8 mouse cellular contexts compared by ENCODE assay signal in the genomic region with DNA sequence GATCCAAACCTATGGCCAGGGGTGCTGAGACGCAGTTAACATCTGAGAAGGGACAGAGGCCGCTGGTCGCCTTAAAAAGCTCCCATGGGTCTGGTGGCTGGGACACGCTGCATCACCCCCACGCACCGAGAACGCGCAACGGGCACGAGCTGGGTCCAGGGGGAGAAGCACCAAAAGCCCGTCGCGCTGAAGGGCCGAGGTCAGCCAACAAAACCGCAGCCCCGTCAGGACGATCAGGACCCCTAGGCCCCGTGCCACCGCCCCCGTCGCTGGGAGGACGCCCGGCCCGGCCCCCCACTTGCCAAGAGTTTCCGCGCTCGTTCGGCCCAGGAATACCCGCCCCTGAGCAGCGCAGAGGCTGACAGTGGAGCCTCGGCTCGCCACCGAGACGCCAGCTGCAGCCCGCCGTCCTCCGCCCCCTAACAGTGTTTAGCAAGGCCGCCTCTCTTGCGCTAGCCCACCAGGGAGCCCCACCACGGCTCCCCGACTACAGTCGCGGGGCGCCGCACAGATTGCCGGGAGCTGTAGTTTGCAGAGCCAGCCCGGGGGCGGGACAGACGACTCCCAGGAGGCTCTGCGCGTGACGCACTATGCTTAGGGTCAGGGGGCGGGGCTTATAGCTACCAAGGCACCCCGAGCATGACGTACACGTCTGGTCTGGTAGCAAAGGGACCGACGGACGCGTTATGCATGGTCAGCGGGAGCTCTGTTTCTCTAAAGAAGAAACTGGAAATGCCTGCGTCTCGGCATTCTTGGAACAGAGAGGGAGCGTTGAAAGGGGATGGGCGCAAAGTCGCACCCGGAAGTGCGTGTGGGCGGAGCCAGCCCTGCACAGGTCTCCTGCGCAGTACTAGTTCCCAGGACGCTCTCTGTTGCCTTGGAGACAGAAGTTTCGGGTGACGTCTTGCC. TPM values are rescaled to one million over a fixed set of nuclear protein-coding genes. Genes with fewer than 3 reads are reported as not detected.
DNase-seq lines count a peak whose midpoint lies in the region; ATAC-seq and TF ChIP-seq lines count a peak whose summit lies in the region.

TSS of gene Mib2 (minus strand) at position 510 of the 909 bp plus-strand sequence.

- H3K9me3 ChIP-seq in MEL (replicated peaks; ENCODE audit: insufficient read depth, low read length) = no peaks in the 10 kb centered on the region
- no peaks in the 10 kb centered on the region for H3K9me3 ChIP-seq in forebrain, postnatal 0 days (ENCODE audit: low read length)
- H3K9me3 ChIP-seq in lung, embryonic 15.5 days = no peaks in the 10 kb centered on the region

- peak within 1 kb of the TSS; percentile 83 for H3K4me2 ChIP-seq in forebrain, postnatal 0 days (ENCODE audit: low read depth)
- H3K4me2 ChIP-seq in lung, embryonic 15.5 days = peak within 1 kb of the TSS; percentile 84

- H3K9ac ChIP-seq in MEL (ENCODE audit: control insufficient read depth, low read depth, low read length, poor library complexity, severe bottlenecking) = peak within 1 kb of the TSS; percentile 85
- H3K9ac ChIP-seq in forebrain, postnatal 0 days = peak within 1 kb of the TSS; percentile 83
- H3K9ac ChIP-seq in lung, embryonic 15.5 days = peak within 1 kb of the TSS; percentile 74

- WGBS in cerebellum, adult 2 months = under 1% methylated on average over 72 of the region's 73 CpGs
- 3% methylated on average over 73 of the region's 73 CpGs for WGBS in forebrain, postnatal 0 days
- WGBS in lung, embryonic 15.5 days = under 1% methylated on average over 70 of the region's 73 CpGs

- H3K79me2 ChIP-seq in MEL (ENCODE audit: control insufficient read depth, insufficient read depth, low read length, poor library complexity) = peaks cover 5% of the 10 kb centered on the region; the same call in 1 of the 2 replicates

- no peak for TF ChIP-seq RAD21 in MEL (IDR thresholded peaks at IDR 0.05; ENCODE audit: low read depth, low read length)

- peak; percentile 99 for ATAC-seq in forebrain, postnatal 0 days
- ATAC-seq in lung, embryonic 15.5 days (ENCODE audit: borderline replicate concordance, extremely low read depth, low FRiP score, low TSS enrichment) = peak; percentile 99

- H3K4me1 ChIP-seq in MEL (ENCODE audit: control insufficient read depth in 1 of 2, insufficient read depth in 2 of 2, low read length in 2 of 2) = peaks cover 2 to 3% of the 10 kb centered on the region in 2 experiments; a peak in 1 of 4 replicates
- H3K4me1 ChIP-seq in cerebellum, adult 2 months (ENCODE audit: control insufficient read depth, insufficient read depth, low read length) = peaks cover 2% of the 10 kb centered on the region; the same call in 1 of the 2 replicates
- peaks cover 6% of the 10 kb centered on the region; the same call in 1 of the 2 replicates for H3K4me1 ChIP-seq in forebrain, postnatal 0 days (ENCODE audit: insufficient read depth)
- peaks cover 16% of the 10 kb centered on the region for H3K4me1 ChIP-seq in lung, embryonic 15.5 days

- H3K27me3 ChIP-seq in MEL (ENCODE audit: control insufficient read depth in 1 of 2, insufficient read depth in 2 of 2, low read length in 2 of 2) = no peaks in the 10 kb centered on the region
- H3K27me3 ChIP-seq in cerebellum, adult 2 months (ENCODE audit: control insufficient read depth, insufficient read depth, low read length) = no peaks in the 10 kb centered on the region
- H3K27me3 ChIP-seq in forebrain, postnatal 0 days (ENCODE audit: insufficient read depth, low read length) = no peaks in the 10 kb centered on the region
- H3K27me3 ChIP-seq in lung, embryonic 15.5 days = no peaks in the 10 kb centered on the region

- peak; percentile 50 to 63; a peak in 2 of 4 replicates for TF ChIP-seq POLR2A in MEL (IDR thresholded peaks at IDR 0.05; ENCODE audit: control insufficient read depth in 1 of 2, insufficient read depth in 1 of 2, low read depth in 1 of 2, low read length in 2 of 2, poor library complexity in 1 of 2)
- 0 out of 2 replicates have a peak, but pooled peaks have one; percentile 33 for TF ChIP-seq POLR2A in cerebellum, adult 2 months (IDR thresholded peaks at IDR 0.05; ENCODE audit: borderline replicate concordance, insufficient read depth, low read length)

- H3K36me3 ChIP-seq in MEL (ENCODE audit: control insufficient read depth in 1 of 2, insufficient read depth in 2 of 2, low read length in 2 of 2) = peaks cover 0 to 2% of the 10 kb centered on the region in 2 experiments; a peak in 1 of 4 replicates
- H3K36me3 ChIP-seq in forebrain, postnatal 0 days (ENCODE audit: insufficient read depth) = peaks cover 16% of the 10 kb centered on the region
- peaks cover 9% of the 10 kb centered on the region; the same call in 1 of the 2 replicates for H3K36me3 ChIP-seq in lung, embryonic 15.5 days

- TF ChIP-seq CTCF in MEL (IDR thresholded peaks at IDR 0.05 in 2 of 3, conservative IDR thresholded peaks at IDR 0.05 in 1 of 3; ENCODE audit: control insufficient read depth in 1 of 3, insufficient read depth in 1 of 3, low read depth in 2 of 3, low read length in 3 of 3, poor library complexity in 1 of 3, severe bottlenecking in 1 of 3) = no peak
- TF ChIP-seq CTCF in cerebellum, adult 2 months (IDR thresholded peaks at IDR 0.05; ENCODE audit: borderline replicate concordance, insufficient read depth, low read depth, low read length) = no peak
- peak; percentile 30 for TF ChIP-seq CTCF in forebrain, postnatal 0 days (IDR thresholded peaks at IDR 0.05; ENCODE audit: low read depth)

- peak; percentile 98 for DNase-seq in MEL (ENCODE audit: low read depth, low spot score)
- DNase-seq in cerebellum, adult 2 months = peak; percentile 96 to 98
- DNase-seq in forebrain, postnatal 0 days = peak; percentile 99
- DNase-seq in heart, postnatal 4 days = peak; percentile 97
- DNase-seq in layer of hippocampus, adult 8-10 months (ENCODE audit: low spot score in 2 of 2) = peak; percentile 96 to 98
- DNase-seq in ovary, adult 18-20 months (ENCODE audit: low spot score) = peak; percentile 92
- DNase-seq in thymus, postnatal 0 days (ENCODE audit: low spot score) = peak; percentile 99

- no peak for TF ChIP-seq EP300 in MEL (IDR thresholded peaks at IDR 0.05; ENCODE audit: low read depth in 1 of 2, low read length in 2 of 2)

- H3K27ac ChIP-seq in MEL (ENCODE audit: control insufficient read depth, low read depth, low read length) = peak within 1 kb of the TSS; percentile 77
- peak within 1 kb of the TSS; percentile 70 for H3K27ac ChIP-seq in cerebellum, adult 2 months (ENCODE audit: insufficient read depth, low read length)
- peak within 1 kb of the TSS; percentile 78 for H3K27ac ChIP-seq in forebrain, postnatal 0 days (ENCODE audit: low read depth, low read length)
- peak within 1 kb of the TSS; percentile 80 for H3K27ac ChIP-seq in lung, embryonic 15.5 days

- peak within 1 kb of the TSS; percentile 93 to 98 for H3K4me3 ChIP-seq in MEL (ENCODE audit: control insufficient read depth in 1 of 2, insufficient read depth in 1 of 2, low read depth in 2 of 2, low read length in 2 of 2)
- H3K4me3 ChIP-seq in cerebellum, adult 2 months (replicated peaks; ENCODE audit: insufficient read depth, low read depth, low read length) = peak within 1 kb of the TSS; percentile 100
- peak within 1 kb of the TSS; percentile 69 for H3K4me3 ChIP-seq in forebrain, postnatal 0 days (ENCODE audit: low read depth, low read length)
- peak within 1 kb of the TSS; percentile 90 for H3K4me3 ChIP-seq in lung, embryonic 15.5 days

TF ChIP-seq in MEL, 35 proteins besides CTCF, POLR2A, EP300 and RAD21 (continues in another document):
- TF ChIP-seq POLR2AphosphoS5 (IDR thresholded peaks at IDR 0.05; ENCODE audit: borderline replicate concordance, low read depth, low read length) = no peak
- no peak for TF ChIP-seq SMC3 (IDR thresholded peaks at IDR 0.05; ENCODE audit: low read depth, low read length)
- no peak for TF ChIP-seq MEF2A (IDR thresholded peaks at IDR 0.05; ENCODE audit: extremely low read depth, insufficient replicate concordance, low read depth, low read length, poor library complexity, severe bottlenecking)
- no peak for TF ChIP-seq ZKSCAN1 (IDR thresholded peaks at IDR 0.05; ENCODE audit: low read depth, low read length)
- peak; percentile 100 for TF ChIP-seq ELF1 (IDR thresholded peaks at IDR 0.05; ENCODE audit: low read depth, low read length)
- TF ChIP-seq KAT2A (conservative IDR thresholded peaks at IDR 0.05; ENCODE audit: low read depth, low read length) = peak; percentile 72
- no peak for TF ChIP-seq ZMIZ1 (IDR thresholded peaks at IDR 0.05; ENCODE audit: low read depth, low read length)
- TF ChIP-seq BHLHE40 (IDR thresholded peaks at IDR 0.05; ENCODE audit: borderline replicate concordance, low read depth, low read length) = no peak
- peak; percentile 94 for TF ChIP-seq HCFC1 (IDR thresholded peaks at IDR 0.05; ENCODE audit: low read depth, low read length)
- TF ChIP-seq SIN3A (IDR thresholded peaks at IDR 0.05; ENCODE audit: low read length) = peak; percentile 100
- no peak for TF ChIP-seq JUND (IDR thresholded peaks at IDR 0.05; ENCODE audit: low read depth, low read length)
- TF ChIP-seq MYC (IDR thresholded peaks at IDR 0.05; ENCODE audit: low read depth, low read length) = peak; percentile 57
- peak; percentile 90 for TF ChIP-seq MAZ (IDR thresholded peaks at IDR 0.05; ENCODE audit: low read depth, low read length)
- 0 out of 2 replicates have a peak, but pooled peaks have one; percentile 39 for TF ChIP-seq NELFE (IDR thresholded peaks at IDR 0.05; ENCODE audit: low read depth, low read length)
- peak; percentile 71 for TF ChIP-seq ETS1 (IDR thresholded peaks at IDR 0.05; ENCODE audit: low read depth, low read length)
- TF ChIP-seq RCOR1 (IDR thresholded peaks at IDR 0.05; ENCODE audit: low read depth, low read length) = no peak
- TF ChIP-seq USF2 (IDR thresholded peaks at IDR 0.05; ENCODE audit: borderline replicate concordance in 1 of 2, insufficient read depth in 1 of 2, low read depth in 1 of 2, low read length in 2 of 2) = no peak
- no peak for TF ChIP-seq UBTF (IDR thresholded peaks at IDR 0.05; ENCODE audit: borderline replicate concordance, insufficient read depth, low read depth, low read length)
- peak; percentile 80 for TF ChIP-seq NRF1 (IDR thresholded peaks at IDR 0.05; ENCODE audit: insufficient read depth, low read depth, low read length, poor library complexity, severe bottlenecking)

RNA-seq across cellular contexts. Expression of gene Mib2, which starts in this region (rescaled TPM):
- 21.4 and 27.7 TPM in 2 replicates for total RNA-seq in MEL (2012; rRNA removed)
- polyA plus RNA-seq in MEL (2012; ENCODE audit: insufficient read depth in 1 of 2, insufficient read length in 2 of 2, low read depth in 1 of 2, low replicate concordance in 2 of 2, missing spikeins in 1 of 2) = 10 to 100 TPM in 1 of 2 experiments, not detected in 1; 38.3 TPM
- 146 and 152 TPM in 2 replicates for polyA plus RNA-seq in cerebellum, adult 2 months (2012; rRNA removed)
- 98.0 and 116 TPM in 2 replicates for total RNA-seq in forebrain, postnatal 0 days (2014; rRNA removed)
- 42.9 and 46.5 TPM in 2 replicates for polyA plus RNA-seq in forebrain, postnatal 0 days (2015; fragmentation: Nextera tagmentation; extraction: Ambion mirVana)
- 10 to 100 TPM; 15.9 to 17.7 TPM for total RNA-seq in heart, postnatal 4 days (2021)
- total RNA-seq in layer of hippocampus, adult 8-10 months (2022) = 100 to 1,000 TPM; 101 to 122 (median 113) TPM
- polyA plus RNA-seq in lung, embryonic 15.5 days (2015; fragmentation: Nextera tagmentation; extraction: Ambion mirVana) = 27.6 and 29.1 TPM in 2 replicates
- 14.2 and 14.4 TPM in 2 replicates for polyA plus RNA-seq in thymus, postnatal 0 days (2015; fragmentation: Nextera tagmentation; extraction: Ambion mirVana)

Comparison
In these comparisons a context has a peak if more than half of its experiments do, and no peak if none do; other contexts are left out.
1. Peak in every context shown above with its lines: DNase-seq, ATAC-seq, H3K4me3 ChIP-seq and H3K27ac ChIP-seq.